Mouse (Mus musculus) spleen, adult 2 months (tissue): ENCODE results near the gene D930048N14Rik. TPM values are rescaled to one million over a fixed set of nuclear protein-coding genes. Genes with fewer than 3 reads are reported as not detected.
A peak's percentile ranks its signal among the peaks of the same experiment; 100 is the strongest.

Experiments used
- DNase-seq, 2 experiments: peaks; one replicate each; pipeline versions ENCODE4 v3.0.0 to v3.0.0-alpha.2; 2012 to 2021; ENCODE audit warnings: low spot score in 2 of 2, low read depth in 1 of 2
- H3K27ac ChIP-seq: fragments of 200-500 bp; 2 replicates; pipeline ENCODE4 v1.5.1; 2012; ENCODE audit warnings: low read length, inconsistent platforms; ENCODE audit not compliant: insufficient read depth
- H3K27me3 ChIP-seq: fragments of 200-500 bp; 2 replicates; pipeline ENCODE4 v1.6.1; 2012; ENCODE audit warnings: mild to moderate bottlenecking, moderate library complexity, low read length, inconsistent platforms; ENCODE audit not compliant: control insufficient read depth, insufficient read depth
- H3K36me3 ChIP-seq: fragments of 200-500 bp; 2 replicates; pipeline ENCODE4 v1.6.1; 2012; ENCODE audit warnings: mild to moderate bottlenecking, low read length, inconsistent platforms; ENCODE audit not compliant: control insufficient read depth, insufficient read depth
- H3K4me1 ChIP-seq: fragments of 200-500 bp; 2 replicates; pipeline ENCODE4 v1.6.1; 2011; ENCODE audit warnings: inconsistent platforms; ENCODE audit not compliant: control insufficient read depth, insufficient read depth, insufficient read length
- H3K4me3 ChIP-seq: fragments of 200-500 bp; 2 replicates; pipeline ENCODE4 v1.5.1; 2011; ENCODE audit warnings: mild to moderate bottlenecking, inconsistent platforms; ENCODE audit not compliant: insufficient read depth, insufficient read length; ENCODE audit errors: extremely low read depth
- CTCF ChIP-seq: fragments of 200-500 bp; IDR thresholded peaks from 2 replicates; pipeline ENCODE4 v1.5.1; 2011; ENCODE audit warnings: mild to moderate bottlenecking, inconsistent platforms; ENCODE audit not compliant: insufficient read depth, insufficient read length, insufficient replicate concordance; ENCODE audit errors: extremely low read depth
- POLR2A ChIP-seq: fragments of 200-500 bp; IDR thresholded peaks from 2 replicates; pipeline ENCODE4 v1.6.1; 2011; ENCODE audit warnings: low read depth, low read length, inconsistent platforms
- WGBS: fragments of 180-500 bp; shearing (Covaris S2); methylation state at CpG from one replicate; pipeline ENCODE4 v1.1.7; 2018; 5-methylcytosine and 5-hydroxymethylcytosine counted together
- polyA plus RNA-seq: library from polyadenylated mRNA; depleted of rRNA; stranded (reverse); fragments of >200 nt; gene quantifications from 2 replicates; pipeline ENCODE4 v1.2.3, GENCODE M21; 2012

The D930048N14Rik gene
- polyA plus RNA-seq, 1 experiment, result 3.4 TPM

DNA sequence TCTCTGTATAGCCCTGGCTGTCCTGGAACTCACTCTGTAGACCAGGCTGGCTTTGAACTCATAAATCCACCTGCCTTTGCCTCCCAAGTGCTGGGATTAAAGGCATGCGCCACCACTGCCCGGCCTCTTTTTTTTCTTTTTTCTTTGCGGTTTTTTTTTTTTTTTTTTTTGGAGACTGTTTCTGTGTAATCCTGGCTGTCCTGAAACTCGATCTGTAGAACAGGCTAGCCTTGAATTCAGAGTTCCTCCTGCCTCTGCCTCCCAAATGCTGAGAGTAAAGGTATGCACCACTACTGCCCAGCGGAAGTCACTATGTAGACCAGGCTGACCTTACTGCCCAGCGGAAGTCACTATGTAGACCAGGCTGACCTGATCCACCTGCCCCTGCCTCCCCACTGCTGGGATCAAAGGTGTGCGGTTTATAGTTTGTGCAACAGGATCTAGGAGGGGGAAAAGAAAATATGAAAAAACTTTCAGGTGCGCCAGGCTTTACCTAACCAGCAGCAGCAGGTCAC is 31.8 kb upstream of the D930048N14Rik start:
- no peaks in the 10 kb centered on the region for H3K27me3 ChIP-seq

DNA sequence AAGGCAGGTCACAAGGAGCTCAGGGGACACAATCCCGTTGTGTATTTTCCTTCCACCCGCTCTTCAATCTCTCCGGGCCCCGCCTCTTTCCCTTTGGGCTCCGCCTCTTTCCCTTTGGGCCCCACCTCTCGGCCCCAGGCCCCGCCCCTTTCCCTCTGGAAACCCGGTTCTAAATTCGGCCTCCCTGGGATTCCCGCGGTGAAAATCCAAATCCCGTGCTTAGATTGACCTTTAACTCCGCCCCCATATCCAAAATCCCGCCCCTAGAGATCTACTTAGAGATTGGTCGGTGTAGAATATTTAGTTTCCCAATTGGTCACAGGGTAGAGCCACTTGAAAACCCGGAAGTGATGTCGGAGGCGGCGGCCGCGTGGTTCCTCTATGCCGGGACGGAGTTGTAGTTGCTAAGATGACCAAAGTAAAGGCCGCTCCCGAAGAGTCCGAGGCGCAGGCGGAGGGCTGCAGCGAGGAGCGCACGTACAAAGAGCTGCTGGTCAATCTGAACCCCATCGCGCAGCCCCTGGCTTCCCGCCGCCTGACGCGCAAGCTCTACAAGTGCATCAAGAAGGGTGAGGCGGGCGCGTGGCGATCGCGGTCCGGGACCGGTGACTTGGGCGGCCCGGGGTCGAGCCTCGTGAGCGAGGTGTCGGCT is 31.2 kb upstream of the D930048N14Rik start, which contains the start of gene Nhp2:
Gene Nhp2, plus strand, starts transcription at position 327 of the 652 bp plus-strand sequence.
- under 1% methylated on average over 51 of the region's 51 CpGs for WGBS
- TF ChIP-seq POLR2A (no peak), CTCF (no peak)
- H3K4me1 ChIP-seq, result peaks cover 2% of the 10 kb centered on the region; the same call in 1 of the 2 replicates

More for the DNA sequence above, 31.8 kb upstream of the D930048N14Rik start:
- DNase-seq, result no peak
- TF ChIP-seq CTCF (no peak), POLR2A (no peak)
- Histone ChIP-seq H3K27ac (no peak overlapping the region), H3K36me3 (peaks cover 14% of the 10 kb centered on the region), H3K4me1 (peaks cover 2% of the 10 kb centered on the region; the same call in 1 of the 2 replicates), H3K4me3 (peak overlapping the region; percentile 87)
- 29% methylated on average over 8 of the region's 8 CpGs for WGBS

DNA sequence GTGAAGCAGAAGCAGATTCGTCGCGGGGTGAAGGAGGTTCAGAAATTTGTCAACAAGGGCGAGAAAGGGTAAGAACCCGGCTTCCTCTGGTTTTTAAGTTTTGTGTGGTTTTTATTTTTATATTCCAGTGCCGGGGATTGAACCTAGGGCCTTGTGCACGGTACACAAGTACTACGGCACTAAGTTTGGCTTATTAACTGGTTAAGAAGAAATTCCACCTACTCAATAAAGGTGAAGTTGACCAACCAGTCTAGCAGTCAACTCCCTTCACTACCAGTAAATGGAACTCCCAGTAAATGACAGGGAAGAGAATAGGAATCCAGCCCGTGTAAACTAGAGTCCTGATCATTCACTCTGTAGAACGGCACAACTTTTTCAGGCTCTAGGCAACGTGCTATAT is 30.7 kb upstream of the D930048N14Rik start:
- Histone ChIP-seq H3K27me3 (no peaks in the 10 kb centered on the region), H3K27ac (peak overlapping the region; percentile 50; the same call in 1 of the 2 replicates), H3K4me3 (peak overlapping the region; percentile 87), H3K36me3 (peaks cover 24% of the 10 kb centered on the region), H3K4me1 (peaks cover 1% of the 10 kb centered on the region; the same call in 1 of the 2 replicates)
- DNase-seq, result no peak
- under 1% methylated on average over 11 of the region's 11 CpGs for WGBS
- no peak for TF ChIP-seq CTCF
- TF ChIP-seq POLR2A, result no peak

More for the DNA sequence above, 31.2 kb upstream of the D930048N14Rik start, which contains the start of gene Nhp2:
- Histone ChIP-seq H3K27me3 (no peaks in the 10 kb centered on the region), H3K36me3 (peaks cover 20% of the 10 kb centered on the region), H3K4me3 (peak within 1 kb of the TSS; percentile 87), H3K27ac (peak within 1 kb of the TSS; percentile 50; the same call in 1 of the 2 replicates)
- peak; percentile 81 to 89 for DNase-seq

DNA sequence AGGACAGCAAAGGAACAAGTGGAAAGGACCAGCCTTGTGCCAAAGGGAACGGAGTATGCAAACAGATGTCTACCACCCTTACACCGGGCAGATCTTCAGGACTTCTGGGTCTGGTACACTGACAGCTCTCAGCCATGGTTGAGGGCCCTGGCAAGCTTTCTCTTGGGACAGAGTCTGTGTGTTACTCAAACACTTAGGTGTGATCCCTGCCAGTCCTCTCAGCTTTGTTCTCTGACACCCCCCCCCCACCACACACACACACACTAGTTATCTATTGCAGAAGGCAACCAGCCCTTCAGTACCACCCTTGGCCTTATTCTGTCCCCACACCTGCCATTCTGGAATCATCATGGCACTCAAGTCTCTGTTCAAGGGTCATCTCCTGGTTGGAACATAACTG is 29.0 kb upstream of the D930048N14Rik start:
- Histone ChIP-seq H3K36me3 (peaks cover 29% of the 10 kb centered on the region), H3K27me3 (no peaks in the 10 kb centered on the region), H3K4me1 (no peaks in the 10 kb centered on the region), H3K4me3 (no peak overlapping the region), H3K27ac (no peak overlapping the region)
- DNase-seq, result no peak
- WGBS, result 94% methylated on average over 2 of the region's 2 CpGs
- TF ChIP-seq CTCF, result no peak
- no peak for TF ChIP-seq POLR2A

DNA sequence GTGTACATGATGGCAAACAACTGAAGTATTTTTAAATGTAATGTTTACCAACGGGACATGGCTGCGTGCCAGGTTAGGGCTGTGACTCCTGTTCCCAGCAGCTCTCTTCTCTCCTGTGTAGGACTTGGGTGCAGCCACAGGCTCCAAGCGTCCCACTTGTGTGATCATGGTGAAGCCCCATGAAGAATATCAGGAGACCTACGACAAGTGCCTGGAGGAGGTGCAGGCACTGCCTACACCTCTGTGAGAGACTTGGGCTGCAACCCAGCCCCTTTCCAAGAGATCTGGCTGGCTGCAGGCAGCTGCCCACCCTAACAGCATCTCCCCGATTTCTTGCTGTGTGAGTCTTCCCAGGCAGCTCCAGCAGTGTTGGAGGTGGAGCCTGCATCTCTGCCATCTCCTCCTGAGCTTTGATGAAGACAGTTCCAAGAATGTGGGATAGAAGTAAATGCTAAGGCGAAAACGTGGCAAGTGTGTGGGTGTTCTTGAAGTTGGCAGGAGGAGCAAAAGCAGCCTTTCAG is 27.7 kb upstream of the D930048N14Rik start:
- no peak overlapping the region for H3K27ac ChIP-seq
- no peak overlapping the region for H3K4me3 ChIP-seq
- TF ChIP-seq POLR2A (no peak), CTCF (no peak)
- H3K36me3 ChIP-seq, result peaks cover 36% of the 10 kb centered on the region
- no peaks in the 10 kb centered on the region for H3K4me1 ChIP-seq
- 80% methylated on average over 7 of the region's 7 CpGs for WGBS
- no peak for DNase-seq
- H3K27me3 ChIP-seq, result no peaks in the 10 kb centered on the region

DNA sequence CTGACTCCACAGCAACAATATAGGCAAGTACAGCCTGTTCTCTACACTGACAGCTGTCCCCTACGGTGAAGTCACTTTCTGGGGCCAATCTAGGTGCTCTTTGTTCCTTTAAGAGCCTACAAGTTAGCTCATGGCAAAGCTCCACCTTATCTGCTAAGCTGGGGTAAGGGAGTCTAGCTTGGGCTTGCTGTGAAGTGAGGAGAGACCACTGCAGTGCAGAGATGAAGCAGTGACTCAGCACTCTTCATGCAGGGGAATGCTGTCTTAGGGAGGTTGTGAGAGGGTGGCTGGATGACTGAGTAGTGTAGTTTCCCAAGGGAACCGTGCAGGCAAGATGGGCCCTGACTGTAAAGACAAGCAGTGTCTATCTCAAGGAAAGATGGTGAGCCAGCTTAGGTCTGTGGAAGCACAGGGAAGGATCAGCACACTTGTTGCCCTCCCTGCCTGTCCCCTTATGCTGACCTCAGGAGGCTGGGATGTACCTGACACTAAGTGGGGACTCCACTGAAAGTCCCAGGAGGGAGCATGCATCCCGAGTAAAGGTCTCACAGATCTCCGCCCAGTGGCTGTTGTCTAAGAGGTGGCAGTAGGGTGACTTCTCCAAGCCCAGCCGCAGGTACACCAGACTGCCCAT is 25.4 kb upstream of the D930048N14Rik start:
- Histone ChIP-seq H3K4me3 (no peak overlapping the region), H3K4me1 (no peaks in the 10 kb centered on the region), H3K27me3 (no peaks in the 10 kb centered on the region), H3K36me3 (peaks cover 40% of the 10 kb centered on the region), H3K27ac (no peak overlapping the region)
- no peak for DNase-seq
- WGBS, result 87% methylated on average over 5 of the region's 5 CpGs
- TF ChIP-seq CTCF, result no peak
- no peak for TF ChIP-seq POLR2A
